Mouse (Mus musculus) Patski (cell line): ENCODE measurements around the gene Tmed10. TPM values are rescaled to one million over a fixed set of nuclear protein-coding genes. Genes with fewer than 3 reads are reported as not detected.

ENCODE experiments used
- ATAC-seq: fragments of 100-300 bp; one replicate; pipeline ENCODE4 v1.8.0; 2021
- CTCF ChIA-PET: fragments of 350-600 bp; sonication (Branson Sonifier 250); formaldehyde crosslinking; loops from one replicate; lab custom pipeline; 2022; ENCODE audit warnings: inconsistent platforms; lab: Charles Lee
- POLR2A ChIA-PET: fragments of 350-600 bp; sonication (Branson Sonifier 250); formaldehyde crosslinking; loops from one replicate; lab custom pipeline; 2022; ENCODE audit warnings: antibody characterized with exemption, inconsistent platforms; lab: Charles Lee
- DNase-seq: peaks from one replicate; pipeline ENCODE4 v3.0.0-alpha.2; 2011; ENCODE audit warnings: low read depth, low spot score
- H3K27me3 ChIP-seq: fragments of 371-371 bp; one replicate; pipeline ENCODE4 v1.5.1; 2021
- CTCF ChIP-seq: fragments of 100-300 bp; IDR thresholded peaks from one replicate; pipeline ENCODE4 v1.5.1; 2021
- in situ Hi-C: fragments of 300-500 bp; cut with MboI; formaldehyde crosslinking; loops from 3 replicates; pipeline ENCODE4 v1.11.1; 2018; ENCODE audit warnings: low pct_unique_long_range_greater_than_20kb, mixed read lengths
- polyA plus RNA-seq: library from polyadenylated mRNA; unstranded; gene quantifications from one replicate; pipeline ENCODE4 v1.2.3, GENCODE M21; 2021

Gene Tmed10
- polyA plus RNA-seq, 1 experiment from 2014 or later, result 238 TPM

GRCm38 (mm10) chr12:85298127-85298834, 76.4 kb downstream of the Tmed10 start:
- H3K27me3 ChIP-seq, result no peaks in the 10 kb centered on the region
- ATAC-seq (no peak), DNase-seq (no peak)
- in situ Hi-C loops, result no loop called here
- no peak for TF ChIP-seq CTCF
- ChIA-PET POLR2A (interaction anchor here (0.9 kb wide), 1 partner anchor 79 kb away, joined by 4 read pairs; the partner anchor contains the start of gene Eif2b2), CTCF (no interaction called here)

- POLR2A ChIA-PET, result interaction anchor here (0.9 kb wide), 1 partner anchor 78 kb away, joined by 4 read pairs; the partner anchor contains the start of gene Eif2b2
- ATAC-seq (no peak), DNase-seq (no peak)
- no peaks in the 10 kb centered on the region for H3K27me3 ChIP-seq
- in situ Hi-C loops, result no loop called here
- TF ChIP-seq CTCF, result no peak
- CTCF ChIA-PET, result interaction anchor here (1.2 kb wide), 1 partner anchor 205 kb away, joined by 3 read pairs; no protein-coding TSS in a partner anchor
These were observed 77.2 kb downstream of the Tmed10 start for GRCm38 (mm10) chr12:85297345-85297997.

- in situ Hi-C loops, result no loop called here
- TF ChIP-seq CTCF, result no peak
- no peaks in the 10 kb centered on the region for H3K27me3 ChIP-seq
- POLR2A ChIA-PET, result no interaction called here
- CTCF ChIA-PET, result interaction anchor here (1.2 kb wide), 1 partner anchor 205 kb away, joined by 3 read pairs; no protein-coding TSS in a partner anchor
- ATAC-seq, result no peak
- DNase-seq, result no peak
These were observed 77.7 kb downstream of the Tmed10 start for GRCm38 (mm10) chr12:85296915-85297314.

GRCm38 (mm10) chr12:85295506-85295905, 79.1 kb downstream of the Tmed10 start:
- CTCF ChIA-PET, result no interaction called here
- POLR2A ChIA-PET, result no interaction called here
- in situ Hi-C loops, result no loop called here
- DNase-seq, result no peak
- no peak for ATAC-seq
- TF ChIP-seq CTCF, result no peak
- H3K27me3 ChIP-seq, result no peaks in the 10 kb centered on the region

- no peak for TF ChIP-seq CTCF
- POLR2A ChIA-PET, result interaction anchor here (0.6 kb wide), 1 partner anchor 364 kb away, joined by 5 read pairs; no protein-coding TSS in a partner anchor
- in situ Hi-C loops, result no loop called here
These were observed 81.7 kb downstream of the Tmed10 start for GRCm38 (mm10) chr12:85292906-85293305.

GRCm38 (mm10) chr12:85292288-85292687, 82.4 kb downstream of the Tmed10 start:
- no peaks in the 10 kb centered on the region for H3K27me3 ChIP-seq
- in situ Hi-C loops, result no loop called here
- ChIA-PET CTCF (interaction anchor here (0.9 to 1.6 kb wide), 2 partner anchors 13 to 151 kb away, joined by 3 to 9 read pairs; no protein-coding TSS in a partner anchor), POLR2A (interaction anchor here (0.6 kb wide), 1 partner anchor 11 kb away, joined by 3 read pairs; no protein-coding TSS in a partner anchor)
- ATAC-seq (no peak), DNase-seq (no peak)
- no peak for TF ChIP-seq CTCF

More at GRCm38 (mm10) chr12:85292906-85293305, 81.7 kb downstream of the Tmed10 start:
- ATAC-seq (no peak), DNase-seq (no peak)
- no peaks in the 10 kb centered on the region for H3K27me3 ChIP-seq
- CTCF ChIA-PET, result interaction anchor here (0.9 to 1.6 kb wide), 2 partner anchors 13 to 151 kb away, joined by 3 to 9 read pairs; no protein-coding TSS in a partner anchor

GRCm38 (mm10) chr12:85291541-85291940, 83.1 kb downstream of the Tmed10 start:
- no peak for TF ChIP-seq CTCF
- no peaks in the 10 kb centered on the region for H3K27me3 ChIP-seq
- in situ Hi-C loops, result no loop called here
- ChIA-PET CTCF (no interaction called here), POLR2A (no interaction called here)
- ATAC-seq (no peak), DNase-seq (no peak)

- ChIA-PET CTCF (interaction anchor here (1.4 kb wide), 1 partner anchor 15 kb away, joined by 5 read pairs; no protein-coding TSS in a partner anchor), POLR2A (no interaction called here)
- ATAC-seq, result no peak
- in situ Hi-C loops, result no loop called here
- no peak for TF ChIP-seq CTCF
- no peak for DNase-seq
- no peaks in the 10 kb centered on the region for H3K27me3 ChIP-seq
These were observed 84.0 kb downstream of the Tmed10 start for GRCm38 (mm10) chr12:85290633-85291032.

Other genes with a start within 250 kb of the Tmed10 start
- gene Rps6kl1, start 223.6 kb downstream of the Tmed10 start, polyA plus RNA-seq, result 0.60 TPM
- 0.41 TPM for gene Pgf, start 197.1 kb downstream of the Tmed10 start, polyA plus RNA-seq
- 68.8 TPM for gene Eif2b2, start 155.4 kb downstream of the Tmed10 start, polyA plus RNA-seq
- gene Mlh3, start 104.2 kb downstream of the Tmed10 start, polyA plus RNA-seq, result 9.3 TPM
- 19.9 TPM for gene Acyp1, start 86.4 kb downstream of the Tmed10 start, polyA plus RNA-seq
- 3.9 TPM for gene Zc2hc1c, start 86.3 kb downstream of the Tmed10 start, polyA plus RNA-seq
- gene Nek9, start 35.5 kb downstream of the Tmed10 start, polyA plus RNA-seq, result 82.4 TPM
- gene Fos, start 99.0 kb upstream of the Tmed10 start, polyA plus RNA-seq, result 678 TPM
- gene Jdp2, start 224.2 kb upstream of the Tmed10 start, polyA plus RNA-seq, result 50.7 TPM